Mouse (Mus musculus) kidney, postnatal 4 days (tissue): ENCODE results near the gene Ttc39a.
"Not testable (repeated sequence)": the region's sequence is repeated elsewhere in the genome, so short reads cannot be mapped to it uniquely, and the experiment has no call there.

Source experiments
- DNase-seq, 2 experiments: peaks; one replicate each; pipeline ENCODE4 v3.0.0; 2021; ENCODE audit warnings: mixed read lengths in 2 of 2

Gene Ttc39a

DNA sequence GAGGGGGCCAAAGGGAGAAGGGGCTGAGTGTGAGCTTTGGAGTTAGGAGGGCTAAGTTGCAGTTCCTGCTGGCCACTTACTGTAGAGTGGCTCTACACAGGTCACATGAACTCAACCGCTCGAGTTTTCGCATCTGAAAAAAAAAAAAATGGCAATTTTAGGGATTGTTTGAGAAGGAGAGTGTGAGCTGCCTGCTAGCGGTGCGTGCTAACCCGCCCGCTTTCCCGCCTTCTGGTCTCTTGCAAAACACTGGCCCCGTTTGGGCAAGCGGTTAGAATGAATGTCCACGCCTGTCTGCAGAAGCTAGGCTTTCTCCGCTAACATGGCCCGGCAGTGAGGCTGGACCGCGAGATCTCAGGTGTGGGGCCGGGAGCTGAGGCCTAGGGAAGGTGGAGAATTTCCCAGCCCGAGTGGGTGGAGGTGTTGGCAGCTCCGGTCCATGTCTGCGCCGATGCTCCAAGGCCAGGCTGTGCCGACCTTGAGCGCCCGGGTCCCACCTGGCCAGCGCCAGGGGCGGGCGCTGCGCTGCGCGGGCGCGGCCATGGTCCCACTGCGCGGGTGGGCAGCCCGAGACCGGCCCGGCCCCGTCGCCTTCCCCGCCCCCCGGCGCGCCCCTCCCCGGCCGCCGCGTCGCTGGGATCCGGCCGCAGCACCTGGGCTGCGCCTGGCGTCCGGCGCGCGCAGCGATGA lies at the start of gene Ttc39a:
TSS of gene Ttc39a (plus strand) at position 138 of the 690 bp plus-strand sequence.
- DNase-seq: peak; percentile 53 to 69

DNA sequence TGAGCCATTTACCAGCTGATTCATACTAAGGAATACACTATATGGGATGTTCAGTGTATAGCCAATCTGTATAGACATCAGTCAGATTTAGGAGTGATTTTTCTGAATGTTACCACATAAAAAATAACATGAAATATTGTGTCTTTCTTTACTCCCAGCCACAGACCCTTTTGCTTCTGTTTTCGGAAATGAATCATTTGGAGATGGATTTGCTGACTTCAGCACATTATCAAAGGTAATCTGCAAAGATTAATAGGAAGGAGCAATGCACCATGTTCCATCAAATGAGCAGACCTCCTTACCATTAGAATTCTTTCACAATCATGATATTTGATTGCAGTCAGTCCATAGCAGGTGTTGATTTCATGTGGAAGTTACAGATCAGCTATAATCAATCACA lies 28.3 kb upstream of the Ttc39a start:
- no peak for DNase-seq

DNA sequence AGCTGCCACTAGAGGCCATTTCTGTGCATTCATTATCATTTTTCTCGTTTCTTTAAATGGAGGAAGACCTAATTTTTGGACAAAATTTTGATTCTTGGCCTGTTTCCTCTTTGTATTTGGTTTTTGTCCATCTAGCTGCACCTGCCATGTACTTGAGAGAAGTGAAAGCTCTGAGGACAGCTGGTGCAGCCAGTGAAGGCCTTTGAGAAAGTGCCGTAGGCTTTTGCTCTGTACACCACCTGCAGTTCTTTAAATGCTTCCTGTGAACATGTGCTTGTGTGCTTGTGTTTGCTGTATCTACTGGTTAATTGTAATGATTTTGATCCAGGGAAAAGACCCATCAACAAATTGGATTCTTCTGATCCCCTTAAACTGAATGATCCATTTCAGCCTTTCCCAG lies 24.0 kb upstream of the Ttc39a start:
- no peak for DNase-seq

DNA sequence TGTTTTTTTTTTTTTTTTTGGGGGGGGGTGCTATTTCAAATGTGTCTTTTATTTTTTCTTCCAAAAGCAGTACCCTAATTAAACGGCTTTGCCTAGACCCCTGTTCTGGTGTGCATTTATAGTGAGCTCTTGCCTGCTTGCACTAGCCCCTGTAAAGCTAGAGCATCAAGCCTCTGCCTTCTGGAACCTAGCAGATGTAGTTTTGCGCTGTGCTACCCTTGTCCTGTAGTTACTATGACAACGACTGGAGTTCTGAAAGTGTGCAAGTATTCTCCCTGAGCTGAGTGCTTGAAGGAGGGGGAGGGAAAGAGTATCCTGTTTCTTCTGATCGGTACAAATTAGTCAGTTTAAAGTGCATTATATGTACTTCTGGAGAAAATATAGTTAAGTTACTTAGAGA lies 20.8 kb upstream of the Ttc39a start:
- DNase-seq: no peak

DNA sequence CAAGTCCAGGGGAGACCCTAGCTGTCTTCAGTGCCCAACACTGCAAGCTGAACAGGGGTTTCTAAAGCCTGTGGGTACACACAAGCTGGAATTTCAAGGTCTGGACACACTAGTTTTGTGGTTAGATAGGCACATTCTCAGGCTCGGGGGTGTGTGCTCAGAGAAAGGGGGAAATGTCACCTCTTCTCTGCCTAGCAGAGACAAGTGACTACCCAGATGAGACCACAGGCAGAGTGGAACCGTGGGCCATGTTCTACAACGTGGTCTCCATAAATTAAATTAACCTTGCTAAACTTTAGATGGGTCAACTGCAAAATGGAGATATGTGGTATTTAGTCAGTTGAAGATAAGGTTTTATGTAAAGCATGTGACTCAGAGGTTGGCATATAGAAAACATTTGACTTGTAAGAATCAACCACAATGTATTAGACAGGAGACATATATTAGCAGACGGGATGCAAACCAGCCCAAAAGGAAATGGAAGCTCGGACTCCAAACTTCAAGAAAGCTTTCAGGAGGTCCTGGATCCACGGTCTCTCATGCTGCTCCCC lies 13.1 kb upstream of the Ttc39a start:
- no peak for DNase-seq

DNA sequence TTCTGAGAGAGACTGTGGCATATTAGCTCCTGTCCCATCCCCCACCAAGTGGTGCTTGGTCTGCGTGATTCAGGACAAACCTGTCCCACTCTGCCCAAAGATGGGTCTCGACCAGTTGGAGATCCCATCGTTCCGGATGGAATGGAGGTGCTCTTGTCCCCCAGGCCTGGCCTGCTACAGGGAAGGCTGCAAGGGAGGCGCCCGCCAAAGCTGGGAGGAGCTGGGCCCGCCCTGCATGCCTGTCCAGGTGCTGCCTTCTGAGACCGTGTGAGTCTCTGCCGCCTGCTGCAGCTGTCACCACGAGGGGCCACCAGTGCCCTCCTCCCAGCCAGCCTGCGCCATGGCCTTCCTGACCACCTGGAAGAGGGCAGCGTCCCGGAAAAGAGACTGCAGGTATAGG lies 12.5 kb upstream of the Ttc39a start:
- DNase-seq: peak; percentile 39 to 62

DNA sequence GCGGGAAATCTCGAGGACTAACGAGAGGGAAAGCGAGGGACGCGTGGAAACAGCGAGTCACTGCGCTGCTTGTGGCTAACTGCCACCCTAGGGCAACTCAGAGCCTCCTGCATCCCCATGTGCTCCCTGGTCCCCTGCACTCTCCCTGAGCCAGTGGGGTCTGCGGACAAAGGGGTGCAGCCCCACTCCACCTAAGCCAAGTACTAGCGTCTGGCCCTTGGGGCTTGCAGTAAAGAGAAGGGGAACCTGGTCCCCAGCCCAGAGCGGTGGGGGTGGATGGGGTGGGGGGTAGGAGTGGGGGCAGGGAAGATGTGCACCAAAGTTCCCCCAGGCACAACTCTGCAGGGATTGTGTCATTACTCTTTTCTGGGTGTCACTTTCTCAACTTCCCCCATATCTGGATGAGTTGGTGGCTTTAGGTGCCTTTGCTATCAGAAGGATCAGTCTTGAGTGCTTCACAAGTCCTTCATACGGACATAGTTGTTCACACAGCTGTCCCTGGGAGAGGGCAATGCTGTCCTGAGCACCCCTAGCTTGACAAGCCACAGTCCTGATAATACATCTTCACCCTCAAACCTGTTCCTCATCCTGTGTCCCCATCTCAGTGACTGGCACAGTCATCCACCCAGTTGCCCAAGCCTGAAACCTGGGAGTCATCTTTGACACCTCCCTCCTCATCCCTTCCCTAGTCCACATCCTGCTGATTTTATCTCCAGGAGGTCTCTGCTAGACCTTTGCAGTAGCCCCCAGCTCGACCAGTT lies 11.9 kb upstream of the Ttc39a start:
- no peak for DNase-seq

DNA sequence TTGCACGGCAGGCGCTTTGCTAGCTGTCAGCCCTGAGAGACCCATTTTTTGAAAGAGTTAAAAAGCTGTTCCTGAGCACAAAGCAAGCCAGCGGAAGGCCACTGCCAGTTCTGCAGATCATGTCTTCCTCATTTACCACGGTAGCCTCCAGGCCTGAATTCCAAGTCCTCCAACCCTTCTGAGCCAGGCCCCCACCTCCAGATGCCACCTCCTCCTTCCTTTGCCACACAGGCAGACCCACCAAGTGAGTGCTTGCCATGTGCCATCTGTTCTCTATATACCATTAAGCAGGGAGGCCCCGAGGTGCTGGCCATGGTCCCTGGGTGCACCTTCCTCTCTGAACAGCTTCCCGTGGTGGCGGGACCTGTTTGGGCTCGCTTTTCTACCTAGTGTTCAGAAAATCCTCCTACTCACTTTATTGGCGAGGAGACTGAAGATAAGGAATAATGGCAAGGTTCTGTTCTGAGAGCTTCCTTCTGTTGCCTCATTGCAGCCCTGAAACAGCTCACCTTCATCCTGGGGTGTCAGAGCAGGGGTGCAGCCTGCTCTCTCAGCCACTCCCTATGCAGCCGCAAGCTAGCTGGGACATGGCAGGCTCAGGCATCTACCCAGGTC lies 6.0 kb upstream of the Ttc39a start:
- DNase-seq: no peak

DNA sequence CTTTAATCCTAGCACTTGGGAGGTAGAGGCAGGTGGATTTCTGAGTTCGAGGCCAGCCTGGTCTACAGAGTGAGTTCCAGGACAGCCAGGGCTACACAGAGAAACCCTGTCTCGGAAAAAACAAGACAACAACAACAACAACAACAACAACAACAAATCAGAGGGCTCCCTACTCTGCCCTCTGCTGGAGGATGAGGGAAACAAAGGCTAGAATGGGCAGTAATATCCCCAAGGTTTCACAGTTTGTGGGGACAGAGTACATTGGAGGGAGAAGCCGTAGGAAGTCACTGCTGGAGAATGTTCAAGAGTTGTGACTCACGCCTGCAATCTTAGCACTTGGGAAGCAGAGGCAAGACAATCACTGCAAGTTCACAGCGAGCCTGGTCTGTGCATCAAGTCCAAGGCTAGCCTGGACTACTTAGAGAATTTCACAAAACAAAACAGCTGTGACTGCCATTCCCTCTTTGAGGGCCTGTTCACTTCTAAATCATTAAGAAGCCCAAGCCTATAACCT lies 5.2 kb upstream of the Ttc39a start:
- no peak for DNase-seq

DNA sequence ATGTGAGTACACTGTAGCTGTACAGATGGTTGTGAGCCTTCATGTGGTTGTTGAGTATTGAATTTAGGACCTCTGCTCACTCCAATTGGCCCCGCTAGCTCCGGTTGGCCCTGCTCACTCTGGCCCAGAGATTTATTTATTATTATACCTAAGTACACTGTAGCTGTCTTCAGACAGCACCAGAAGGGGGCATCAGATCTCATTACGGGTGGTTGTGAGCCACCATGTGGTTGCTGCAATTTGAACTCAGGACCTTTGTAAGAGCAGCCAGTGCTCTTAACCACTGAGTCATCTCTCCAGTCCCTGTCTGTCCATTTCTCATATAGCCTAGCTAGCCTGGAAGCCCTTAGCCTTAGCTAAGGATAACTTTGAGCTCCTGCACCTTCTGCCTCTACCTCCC lies 1.5 kb upstream of the Ttc39a start:
- not testable (repeated sequence) for DNase-seq

DNA sequence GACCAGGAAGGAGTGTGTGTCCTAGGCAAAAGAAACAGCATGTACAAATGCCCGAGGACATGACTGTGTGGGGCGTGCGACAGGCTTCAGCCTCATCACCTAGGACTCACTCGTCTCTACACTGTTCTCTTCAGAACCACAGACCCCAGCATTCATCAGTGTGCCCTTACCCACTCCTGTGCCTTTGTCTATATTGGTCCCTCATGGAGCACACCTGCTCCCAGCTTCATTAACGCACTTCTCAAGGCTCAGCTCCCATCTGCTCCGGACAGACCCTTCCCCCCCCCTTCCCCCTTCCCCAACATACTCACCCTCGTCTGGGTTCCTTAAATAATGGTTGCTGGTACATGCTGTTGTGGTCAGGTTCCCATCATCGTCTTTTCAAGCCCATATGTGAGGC lies 1.0 kb upstream of the Ttc39a start:
- no peak for DNase-seq

DNA sequence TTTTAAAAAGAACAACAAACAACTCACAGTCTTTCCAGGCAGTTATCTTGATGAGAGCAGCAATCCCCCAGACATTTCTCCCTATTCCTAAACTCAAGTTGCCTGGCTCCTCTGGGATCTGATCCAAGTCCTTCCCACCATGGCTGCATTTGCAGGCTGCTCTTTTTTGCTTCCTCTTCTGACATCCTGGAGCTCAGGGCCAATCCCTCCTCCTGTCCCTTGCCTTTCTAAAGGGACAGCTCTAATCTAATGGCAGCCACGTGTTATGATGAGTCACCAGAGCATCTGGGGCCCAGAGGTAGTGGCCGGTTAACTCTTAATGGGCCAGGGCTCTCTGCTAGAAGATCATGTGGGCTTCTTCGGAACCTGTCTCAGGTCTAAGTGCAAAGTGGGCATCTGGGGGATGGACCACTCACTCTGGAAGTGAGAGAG lies 353 bp upstream of the Ttc39a start:
- peak; percentile 70 to 78 for DNase-seq

DNA sequence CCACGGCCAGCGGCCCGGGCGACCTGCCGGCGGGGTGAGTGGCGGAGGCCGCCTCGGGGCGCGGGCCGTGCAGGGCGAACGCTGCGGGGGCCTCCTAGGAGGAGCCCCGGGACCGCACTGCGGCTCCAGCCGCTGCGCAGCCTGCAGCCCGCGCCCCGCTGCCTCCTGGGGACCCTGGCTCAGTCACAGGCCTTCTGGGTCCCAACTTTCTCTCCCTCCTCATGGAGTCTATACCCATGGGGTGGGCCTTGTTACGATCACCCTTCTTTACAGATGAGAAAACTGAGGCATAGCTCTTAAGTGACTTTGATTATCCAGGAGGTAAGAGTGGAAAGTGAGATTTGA lies 725 bp downstream of the Ttc39a start:
- no peak for DNase-seq

DNA sequence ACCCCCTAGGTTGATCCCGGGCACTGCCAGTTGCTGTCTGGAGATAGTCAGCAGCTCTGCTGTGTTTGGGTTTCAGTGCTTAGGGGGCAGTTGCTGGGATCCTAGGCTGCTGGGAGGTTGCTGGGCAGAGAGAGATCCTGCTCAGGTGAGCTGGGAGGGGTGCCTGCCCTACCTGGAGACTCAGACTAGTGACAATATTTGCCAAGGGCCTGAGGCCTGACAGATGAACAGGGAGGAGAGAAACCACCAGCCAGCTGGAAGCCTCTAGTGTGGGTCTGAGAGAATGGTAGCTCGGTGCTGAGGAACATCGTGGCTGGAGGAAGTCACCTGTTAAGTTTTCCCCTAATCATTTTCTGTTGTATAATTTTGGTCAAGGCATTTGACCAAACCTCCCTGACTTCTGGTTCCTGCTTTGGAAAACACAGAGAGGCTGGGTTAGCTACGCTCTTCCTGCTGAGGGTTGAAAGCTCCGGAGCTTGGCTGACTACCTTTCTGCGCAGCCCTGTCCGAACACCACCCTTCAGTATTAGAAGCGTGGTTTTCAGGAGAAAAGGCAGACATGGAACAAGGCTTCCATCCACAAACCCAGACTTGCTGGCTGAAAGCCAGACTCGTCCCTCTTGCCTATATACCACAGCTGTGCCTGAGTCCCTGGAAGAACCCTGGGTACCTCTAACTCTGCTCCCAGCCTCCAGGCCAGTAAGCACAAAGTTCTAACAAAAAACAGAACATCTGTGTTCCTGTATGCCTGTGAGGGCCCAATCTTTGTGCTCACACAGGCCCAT lies 1.5 kb downstream of the Ttc39a start:
- no peak for DNase-seq

DNA sequence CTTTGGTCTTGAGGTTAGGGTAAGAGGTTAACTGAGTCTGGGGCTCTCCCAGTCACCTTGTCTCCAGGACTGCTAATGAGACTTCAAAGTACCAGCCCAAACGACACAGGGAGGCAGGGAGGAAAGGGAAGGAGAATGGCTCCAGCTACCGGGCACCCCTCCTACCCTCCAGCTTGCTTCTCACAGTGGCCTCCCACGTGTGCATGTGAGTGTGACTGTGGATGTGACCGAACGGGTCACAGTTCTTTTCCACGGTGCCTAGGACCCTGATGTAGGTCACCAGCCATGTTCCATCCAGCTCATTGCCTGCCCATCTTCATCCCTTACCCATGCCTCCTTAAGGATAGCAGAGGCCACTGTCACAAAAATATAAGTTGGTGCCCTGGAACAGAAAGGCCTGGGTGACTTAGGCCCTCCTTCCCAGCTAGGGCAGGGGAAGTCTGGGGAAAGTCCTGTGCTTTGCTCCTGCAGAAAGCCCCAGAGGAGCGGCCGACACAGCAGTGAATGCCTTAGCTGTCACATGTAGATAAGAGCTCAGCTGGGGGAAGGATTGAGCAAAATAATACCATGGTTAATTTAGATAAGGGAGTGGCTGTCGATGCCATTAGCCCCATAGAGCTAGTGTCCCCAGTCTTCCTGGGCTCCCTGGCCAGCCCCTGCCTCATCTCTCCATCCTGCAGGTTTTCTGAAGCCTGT lies 4.4 kb downstream of the Ttc39a start:
- no peak for DNase-seq

DNA sequence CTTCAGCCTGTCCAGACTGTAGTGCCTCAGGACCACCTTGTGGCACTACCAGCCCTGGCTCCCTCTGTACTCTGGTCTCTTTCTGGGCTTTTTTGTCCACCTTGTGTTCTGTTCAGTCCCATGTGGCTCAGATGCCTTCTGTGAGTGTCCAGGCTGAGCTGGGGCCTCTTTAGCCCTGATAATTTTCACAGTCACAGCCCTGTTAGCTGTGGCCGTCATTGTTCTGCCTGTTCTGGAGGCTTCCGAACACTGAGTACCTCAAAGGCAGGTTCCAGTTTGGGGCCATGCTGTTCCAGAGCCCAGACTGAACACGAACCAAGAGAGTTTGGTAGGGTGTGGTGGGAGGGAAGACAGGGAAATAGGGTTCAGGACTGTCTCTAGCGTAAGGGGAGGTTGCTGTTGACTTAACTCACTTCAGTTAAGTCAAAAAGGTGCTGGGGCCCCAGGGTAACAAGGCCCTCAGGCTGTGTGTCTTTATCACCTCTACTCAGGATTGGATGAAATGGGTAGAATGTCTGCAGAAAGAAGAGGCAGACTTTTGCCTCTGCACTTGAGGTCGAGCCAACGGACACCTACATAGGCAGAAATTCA lies 5.0 kb downstream of the Ttc39a start:
- no peak for DNase-seq

DNA sequence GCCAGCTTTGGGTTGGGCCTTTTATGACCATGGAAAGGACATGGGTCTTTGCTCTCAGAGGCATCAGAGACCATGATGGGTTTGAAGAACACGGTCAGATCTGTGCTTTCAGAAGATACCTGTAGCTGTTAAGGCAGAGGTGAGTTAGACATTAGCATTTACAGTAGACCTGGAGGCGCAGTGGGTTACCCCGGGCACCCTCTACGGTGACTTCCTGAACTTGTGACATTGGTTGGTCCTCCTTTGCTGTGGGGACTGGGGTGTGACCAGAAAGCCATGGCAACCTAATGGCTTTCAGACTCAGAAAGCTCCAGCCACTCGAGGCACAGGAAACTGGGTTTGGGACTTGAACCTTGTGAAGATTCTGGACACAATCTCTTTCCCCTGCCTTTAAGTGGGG lies 5.8 kb downstream of the Ttc39a start:
- no peak for DNase-seq

DNA sequence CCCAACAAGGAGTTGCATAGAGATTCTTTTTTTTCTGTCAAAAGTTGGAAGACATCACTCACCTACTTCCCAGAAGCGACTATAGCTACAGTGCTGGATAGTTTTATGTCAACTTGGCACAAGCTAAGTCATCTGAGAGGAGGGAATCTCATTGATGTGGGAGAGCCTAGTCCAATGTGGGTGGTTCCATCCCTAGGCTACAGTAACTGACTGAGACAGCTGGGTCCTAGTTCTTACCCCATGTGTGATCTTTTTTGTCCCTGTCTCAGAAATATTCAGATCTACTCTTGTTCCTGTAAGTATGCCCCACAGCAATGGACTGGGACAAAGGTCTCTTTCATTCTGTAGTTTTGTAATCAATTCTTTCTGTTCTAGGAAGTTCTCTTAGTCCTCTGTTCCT lies 11.6 kb downstream of the Ttc39a start:
- no peak for DNase-seq

DNA sequence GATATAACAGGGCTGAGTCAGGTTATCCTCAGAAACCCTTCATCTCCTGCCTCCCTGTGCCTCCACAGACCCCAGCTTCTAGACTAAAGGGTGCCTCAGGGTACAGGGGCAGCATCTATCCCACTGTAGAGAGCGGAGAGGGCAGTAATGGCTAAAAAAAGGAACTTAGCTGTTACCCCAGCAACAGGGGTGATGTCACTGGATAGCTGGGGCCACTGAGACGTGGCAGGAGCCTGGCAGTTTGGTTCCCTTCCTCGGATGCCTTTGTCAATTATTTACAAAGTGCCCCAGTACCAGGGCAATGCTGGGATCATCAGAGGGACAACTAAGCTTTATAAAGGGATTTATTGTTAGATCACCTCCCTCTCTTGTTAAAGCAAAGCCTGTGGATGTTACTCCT lies 12.6 kb downstream of the Ttc39a start:
- peak; percentile 49 to 70 for DNase-seq

DNA sequence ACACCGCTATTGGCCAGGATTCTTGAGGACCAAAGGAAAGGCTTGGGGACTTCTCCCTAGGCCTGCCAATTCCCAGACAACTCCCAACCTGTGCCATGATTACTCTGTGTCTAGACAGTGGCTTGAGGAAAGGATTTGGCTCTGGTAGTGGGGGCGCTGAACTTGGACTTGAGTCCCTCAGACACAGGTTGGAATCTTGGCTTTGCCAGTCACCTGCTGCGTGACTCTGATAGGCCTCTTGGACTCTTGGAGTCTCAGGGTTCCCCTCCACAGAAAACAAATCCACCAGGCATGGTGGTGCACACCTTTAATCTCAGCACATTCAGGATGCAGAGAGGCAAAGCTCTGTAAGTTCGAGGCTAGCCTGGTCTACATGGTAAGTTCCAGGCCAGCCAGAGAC lies 13.1 kb downstream of the Ttc39a start:
- peak in 1 of 2 experiments; percentile 24 for DNase-seq

DNA sequence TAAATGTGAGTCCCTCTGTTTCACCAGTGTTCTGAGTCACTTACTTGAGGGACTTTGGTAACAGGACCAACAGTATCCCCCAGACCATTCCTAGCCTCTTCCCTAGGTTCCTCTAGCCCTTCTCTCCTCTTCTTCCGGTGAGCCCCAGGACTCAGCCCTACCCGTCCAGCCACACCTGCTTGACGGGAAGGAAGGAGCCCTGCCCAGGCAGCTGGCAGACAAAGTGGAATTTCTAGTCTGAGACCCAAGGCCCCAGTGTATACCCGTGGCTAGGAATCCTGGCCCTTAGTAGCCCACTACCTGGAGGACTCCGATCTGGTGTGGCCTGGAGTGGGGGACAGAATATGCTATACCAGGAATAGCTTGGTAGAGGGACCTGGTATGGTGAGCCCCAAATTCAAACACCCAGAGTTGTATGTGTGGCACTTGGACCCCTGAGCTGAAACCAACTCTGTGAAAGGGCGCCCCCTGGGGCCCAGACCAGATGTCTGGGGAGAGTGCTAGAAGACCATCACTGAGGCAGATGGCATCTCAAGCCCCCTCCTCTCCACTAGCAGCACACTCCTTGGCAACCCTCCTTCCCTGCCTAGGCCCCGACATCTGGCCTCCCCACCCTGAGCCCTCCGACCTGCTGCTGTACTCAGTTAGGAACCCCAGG lies 13.8 kb downstream of the Ttc39a start:
- peak in 1 of 2 experiments; percentile 49 for DNase-seq
